Mouse (Mus musculus) heart, embryonic 13.5 days (tissue): Measurements from ENCODE around the gene Ankrd6. TPM values are rescaled to one million over a fixed set of nuclear protein-coding genes. Genes with fewer than 3 reads are reported as not detected.

Experiments used
- ATAC-seq: fragments of 200-750 bp; cut with Nextera tagmentation; 2 replicates; pipeline ENCODE4 v1.8.0; 2017; ENCODE audit warnings: moderate TSS enrichment; ENCODE audit not compliant: insufficient number of reproducible peaks, low FRiP score, low TSS enrichment; ENCODE audit errors: extremely low read depth
- H3K27ac ChIP-seq: fragments of 300-500 bp; sonication (generic); replicated peaks from 2 replicates; pipeline ENCODE4 v1.5.1; 2015; ENCODE audit warnings: moderate library complexity, mild to moderate bottlenecking, inconsistent platforms
- H3K27me3 ChIP-seq: fragments of 300-500 bp; sonication (generic); replicated peaks from 2 replicates; pipeline ENCODE4 v1.6.1; 2015; ENCODE audit warnings: mild to moderate bottlenecking, inconsistent platforms
- H3K36me3 ChIP-seq: fragments of 300-500 bp; sonication (generic); 2 replicates; pipeline ENCODE4 v1.6.1; 2015; ENCODE audit warnings: mild to moderate bottlenecking, inconsistent platforms
- H3K4me1 ChIP-seq: fragments of 300-500 bp; sonication (generic); 2 replicates; pipeline ENCODE4 v1.6.1; 2015; ENCODE audit warnings: inconsistent platforms
- H3K4me2 ChIP-seq: fragments of 300-500 bp; sonication (generic); 2 replicates; pipeline ENCODE4 v1.6.1; 2015; ENCODE audit warnings: inconsistent platforms, mild to moderate bottlenecking, moderate library complexity
- H3K4me3 ChIP-seq: fragments of 300-500 bp; sonication (generic); 2 replicates; pipeline ENCODE4 v1.5.1; 2015; ENCODE audit warnings: moderate library complexity, mild to moderate bottlenecking, inconsistent platforms
- H3K9ac ChIP-seq: fragments of 300-500 bp; sonication (generic); 2 replicates; pipeline ENCODE4 v1.6.1; 2015; ENCODE audit warnings: inconsistent platforms, mild to moderate bottlenecking, moderate library complexity
- H3K9me3 ChIP-seq: fragments of 300-500 bp; sonication (generic); 2 replicates; pipeline ENCODE4 v1.6.1; 2016; ENCODE audit warnings: inconsistent platforms
- WGBS: fragments of 180-500 bp; shearing (Covaris S2); methylation state at CpG from one replicate; pipeline ENCODE4 v1.1.7; 2015; ENCODE audit warnings: mixed read lengths; 5-methylcytosine and 5-hydroxymethylcytosine counted together
- polyA plus RNA-seq: library from polyadenylated mRNA; unstranded; fragments of >200 nt; fragmentation: Nextera tagmentation; extraction: Ambion mirVana; gene quantifications from 2 replicates; pipeline ENCODE4 v1.2.1, GENCODE M21; 2015

Gene Ankrd6
- polyA plus RNA-seq, 1 experiment from 2014 or later, result 4.2 TPM

GRCm38 (mm10) chr4:32905381-32905780, 45.3 kb downstream of the Ankrd6 start:
- Histone ChIP-seq H3K4me1 (peaks cover 56% of the 10 kb centered on the region), H3K27ac (no peak overlapping the region), H3K9me3 (no peaks in the 10 kb centered on the region), H3K36me3 (no peaks in the 10 kb centered on the region), H3K4me2 (no peak overlapping the region), H3K4me3 (no peak overlapping the region), H3K9ac (no peak overlapping the region), H3K27me3 (no peaks in the 10 kb centered on the region)
- ATAC-seq, result no peak
- 72% methylated on average over 2 of the region's 2 CpGs for WGBS

GRCm38 (mm10) chr4:32903826-32904225, 46.8 kb downstream of the Ankrd6 start:
- no peak overlapping the region for H3K4me3 ChIP-seq

GRCm38 (mm10) chr4:32899051-32899450, 51.6 kb downstream of the Ankrd6 start:
- H3K36me3 ChIP-seq, result peaks cover 7% of the 10 kb centered on the region
- H3K27ac ChIP-seq, result no peak overlapping the region
- H3K4me2 ChIP-seq, result no peak overlapping the region
- H3K27me3 ChIP-seq, result no peaks in the 10 kb centered on the region
- ATAC-seq, result no peak
- WGBS, result 75% methylated on average over 4 of the region's 4 CpGs
- no peak overlapping the region for H3K9ac ChIP-seq
- 0 out of 2 replicates have a peak, but pooled peaks cover 2% of the 10 kb centered on the region for H3K4me1 ChIP-seq
- no peak overlapping the region for H3K4me3 ChIP-seq
- H3K9me3 ChIP-seq, result peaks cover 16% of the 10 kb centered on the region

More at GRCm38 (mm10) chr4:32903826-32904225, 46.8 kb downstream of the Ankrd6 start:
- Histone ChIP-seq H3K4me1 (peaks cover 49% of the 10 kb centered on the region), H3K27ac (no peak overlapping the region), H3K4me2 (no peak overlapping the region), H3K9ac (no peak overlapping the region), H3K27me3 (no peaks in the 10 kb centered on the region), H3K9me3 (no peaks in the 10 kb centered on the region), H3K36me3 (no peaks in the 10 kb centered on the region)
- 85% methylated on average over 7 of the region's 7 CpGs for WGBS
- ATAC-seq, result no peak

- peaks cover 11% of the 10 kb centered on the region for H3K36me3 ChIP-seq
- ATAC-seq, result no peak
Observed at GRCm38 (mm10) chr4:32891341-32891740, 59.3 kb downstream of the Ankrd6 start.

GRCm38 (mm10) chr4:32890735-32891098, 59.9 kb downstream of the Ankrd6 start:
- H3K36me3 ChIP-seq, result peaks cover 11% of the 10 kb centered on the region
- peaks cover 20% of the 10 kb centered on the region for H3K9me3 ChIP-seq
- peak overlapping the region; percentile 48 for H3K9ac ChIP-seq
- 67% methylated on average over 5 of the region's 5 CpGs for WGBS
- no peaks in the 10 kb centered on the region for H3K27me3 ChIP-seq
- peak overlapping the region; percentile 90 for H3K27ac ChIP-seq
- no peak overlapping the region for H3K4me3 ChIP-seq
- no peak for ATAC-seq
- H3K4me1 ChIP-seq, result peaks cover 33% of the 10 kb centered on the region
- H3K4me2 ChIP-seq, result peak overlapping the region; percentile 62

More at GRCm38 (mm10) chr4:32891341-32891740, 59.3 kb downstream of the Ankrd6 start:
- no peak overlapping the region for H3K27ac ChIP-seq
- H3K4me1 ChIP-seq, result peaks cover 33% of the 10 kb centered on the region
- WGBS, result 87% methylated on average over 10 of the region's 10 CpGs
- no peak overlapping the region for H3K4me2 ChIP-seq
- H3K9ac ChIP-seq, result no peak overlapping the region
- no peak overlapping the region for H3K4me3 ChIP-seq
- peaks cover 23% of the 10 kb centered on the region for H3K9me3 ChIP-seq
- H3K27me3 ChIP-seq, result no peaks in the 10 kb centered on the region

GRCm38 (mm10) chr4:32889996-32890734, 60.5 kb downstream of the Ankrd6 start:
- Histone ChIP-seq H3K27ac (peak overlapping the region; percentile 90), H3K9me3 (peaks cover 18% of the 10 kb centered on the region), H3K36me3 (peaks cover 11% of the 10 kb centered on the region), H3K27me3 (no peaks in the 10 kb centered on the region), H3K4me2 (peak overlapping the region; percentile 62), H3K9ac (peak overlapping the region; percentile 48), H3K4me1 (peaks cover 33% of the 10 kb centered on the region), H3K4me3 (peak overlapping the region; percentile 32)
- no peak for ATAC-seq
- WGBS, result 18% methylated on average over 10 of the region's 10 CpGs

- Histone ChIP-seq H3K9ac (peak overlapping the region; percentile 48), H3K36me3 (peaks cover 6% of the 10 kb centered on the region; the same call in 1 of the 2 replicates), H3K4me3 (peak overlapping the region; percentile 32), H3K4me2 (peak overlapping the region; percentile 62), H3K27ac (peak overlapping the region; percentile 90), H3K27me3 (no peaks in the 10 kb centered on the region), H3K4me1 (peaks cover 33% of the 10 kb centered on the region), H3K9me3 (peaks cover 9% of the 10 kb centered on the region)
- peak; percentile 69 for ATAC-seq
- WGBS, result 29% methylated on average over 11 of the region's 11 CpGs
Observed at GRCm38 (mm10) chr4:32889246-32889645, 61.4 kb downstream of the Ankrd6 start.

- Histone ChIP-seq H3K4me3 (no peak overlapping the region), H3K4me1 (peaks cover 28% of the 10 kb centered on the region), H3K4me2 (no peak overlapping the region), H3K9ac (no peak overlapping the region), H3K9me3 (no peaks in the 10 kb centered on the region), H3K36me3 (no peaks in the 10 kb centered on the region), H3K27ac (no peak overlapping the region), H3K27me3 (no peaks in the 10 kb centered on the region)
- ATAC-seq, result no peak
- 87% methylated on average over 3 of the region's 3 CpGs for WGBS
Observed at GRCm38 (mm10) chr4:32886479-32886878, 64.2 kb downstream of the Ankrd6 start.

GRCm38 (mm10) chr4:32884599-32884998, 66.0 kb downstream of the Ankrd6 start:
- Histone ChIP-seq H3K36me3 (no peaks in the 10 kb centered on the region), H3K27me3 (no peaks in the 10 kb centered on the region), H3K9ac (no peak overlapping the region), H3K4me3 (no peak overlapping the region), H3K9me3 (no peaks in the 10 kb centered on the region), H3K4me2 (no peak overlapping the region), H3K4me1 (peaks cover 12% of the 10 kb centered on the region), H3K27ac (no peak overlapping the region)
- ATAC-seq, result no peak
- 78% methylated on average over 9 of the region's 9 CpGs for WGBS

GRCm38 (mm10) chr4:32881001-32881400, 69.6 kb downstream of the Ankrd6 start:
- H3K9me3 ChIP-seq, result no peaks in the 10 kb centered on the region

GRCm38 (mm10) chr4:32874669-32875068, 76.0 kb downstream of the Ankrd6 start:
- peaks cover 14% of the 10 kb centered on the region for H3K4me1 ChIP-seq
- 0 out of 2 replicates have a peak, but pooled peaks cover 3% of the 10 kb centered on the region for H3K27me3 ChIP-seq
- WGBS, result 78% methylated on average over 4 of the region's 4 CpGs
- no peak for ATAC-seq
- H3K36me3 ChIP-seq, result no peaks in the 10 kb centered on the region
- H3K4me2 ChIP-seq, result no peak overlapping the region
- no peak overlapping the region for H3K27ac ChIP-seq
- H3K4me3 ChIP-seq, result no peak overlapping the region
- no peak overlapping the region for H3K9ac ChIP-seq
- no peaks in the 10 kb centered on the region for H3K9me3 ChIP-seq

More at GRCm38 (mm10) chr4:32881001-32881400, 69.6 kb downstream of the Ankrd6 start:
- WGBS, result 79% methylated on average over 4 of the region's 4 CpGs
- H3K9ac ChIP-seq, result no peak overlapping the region
- peaks cover 12% of the 10 kb centered on the region; the same call in 1 of the 2 replicates for H3K4me1 ChIP-seq
- no peak overlapping the region for H3K4me2 ChIP-seq
- ATAC-seq, result no peak
- no peaks in the 10 kb centered on the region for H3K36me3 ChIP-seq
- no peaks in the 10 kb centered on the region for H3K27me3 ChIP-seq
- no peak overlapping the region for H3K27ac ChIP-seq
- no peak overlapping the region for H3K4me3 ChIP-seq
